Mouse (Mus musculus): ENCODE measurements around the gene Fam57b. TPM values are rescaled to one million over a fixed set of nuclear protein-coding genes. Genes with fewer than 3 reads are reported as not detected.

Fam57b gene
- polyA plus RNA-seq, 1 experiment from 2014 or later, result 21.4 TPM

- Histone ChIP-seq H3K27me3 (replicated peaks) (no peaks in the 10 kb centered on the region), H3K4me1 (peaks cover 21% of the 10 kb centered on the region), H3K9me3 (no peaks in the 10 kb centered on the region), H3K4me2 (replicated peaks) (no peak overlapping the region), H3K9ac (no peak overlapping the region), H3K36me3 (peaks cover 10% of the 10 kb centered on the region; the same call in 1 of the 2 replicates), H3K4me3 (no peak overlapping the region), H3K27ac (no peak overlapping the region)
- no peak for ATAC-seq (ENCODE audit: low FRiP score, low read depth)
- 90% methylated on average over 6 of the region's 6 CpGs for WGBS
These were observed 5.7 kb downstream of the Fam57b start for GRCm38 (mm10) chr7:126803181-126803580.

- no peak overlapping the region for H3K4me2 ChIP-seq (replicated peaks)
- H3K4me3 ChIP-seq, result no peak overlapping the region
- no peak overlapping the region for H3K27ac ChIP-seq
- H3K9ac ChIP-seq, result no peak overlapping the region
- no peaks in the 10 kb centered on the region for H3K27me3 ChIP-seq (replicated peaks)
- H3K9me3 ChIP-seq, result no peaks in the 10 kb centered on the region
- peaks cover 23% of the 10 kb centered on the region for H3K4me1 ChIP-seq
- peaks cover 10% of the 10 kb centered on the region; the same call in 1 of the 2 replicates for H3K36me3 ChIP-seq
- ATAC-seq (ENCODE audit: low FRiP score, low read depth), result no peak
These were observed 6.3 kb downstream of the Fam57b start for GRCm38 (mm10) chr7:126803751-126804150.

- no peak overlapping the region for H3K4me3 ChIP-seq
- no peak for ATAC-seq (ENCODE audit: low FRiP score, low read depth)
- H3K27me3 ChIP-seq (replicated peaks), result no peaks in the 10 kb centered on the region
- H3K4me2 ChIP-seq (replicated peaks), result no peak overlapping the region
- H3K27ac ChIP-seq, result no peak overlapping the region
- H3K4me1 ChIP-seq, result peaks cover 20% of the 10 kb centered on the region
- WGBS, result 85% methylated on average over 6 of the region's 6 CpGs
- H3K9ac ChIP-seq, result no peak overlapping the region
- H3K9me3 ChIP-seq, result no peaks in the 10 kb centered on the region
- H3K36me3 ChIP-seq, result peaks cover 10% of the 10 kb centered on the region; the same call in 1 of the 2 replicates
These were observed 9.5 kb downstream of the Fam57b start for GRCm38 (mm10) chr7:126806956-126807355.

GRCm38 (mm10) chr7:126807405-126807804, 9.9 kb downstream of the Fam57b start:
- H3K27me3 ChIP-seq (replicated peaks), result no peaks in the 10 kb centered on the region
- no peak overlapping the region for H3K27ac ChIP-seq
- ATAC-seq (ENCODE audit: low FRiP score, low read depth), result no peak
- peak overlapping the region; percentile 96 for H3K4me2 ChIP-seq (replicated peaks)
- no peaks in the 10 kb centered on the region for H3K9me3 ChIP-seq
- H3K4me1 ChIP-seq, result peaks cover 20% of the 10 kb centered on the region
- H3K36me3 ChIP-seq, result peaks cover 9% of the 10 kb centered on the region; the same call in 1 of the 2 replicates
- H3K9ac ChIP-seq, result 0 out of 2 replicates have a peak overlapping the region, but pooled peaks have one; percentile 73
- no peak overlapping the region for H3K4me3 ChIP-seq
- 69% methylated on average over 4 of the region's 4 CpGs for WGBS

- WGBS, result 1% methylated on average over 43 of the region's 43 CpGs
- Histone ChIP-seq H3K4me1 (peaks cover 20% of the 10 kb centered on the region), H3K9me3 (no peaks in the 10 kb centered on the region), H3K27ac (no peak overlapping the region), H3K36me3 (no peaks in the 10 kb centered on the region; the same call in 1 of the 2 replicates), H3K4me2 (replicated peaks) (peak overlapping the region; percentile 96), H3K4me3 (peak overlapping the region; percentile 64), H3K27me3 (replicated peaks) (no peaks in the 10 kb centered on the region), H3K9ac (peak overlapping the region; percentile 73)
- ATAC-seq (ENCODE audit: low FRiP score, low read depth), result peak; percentile 90
These were observed 11.4 kb downstream of the Fam57b start for GRCm38 (mm10) chr7:126808703-126809455.

- ATAC-seq (ENCODE audit: low FRiP score, low read depth), result no peak
- Histone ChIP-seq H3K9ac (no peak overlapping the region), H3K9me3 (no peaks in the 10 kb centered on the region), H3K4me3 (no peak overlapping the region), H3K27me3 (replicated peaks) (no peaks in the 10 kb centered on the region), H3K27ac (no peak overlapping the region), H3K36me3 (no peaks in the 10 kb centered on the region; the same call in 1 of the 2 replicates), H3K4me2 (replicated peaks) (peak overlapping the region; percentile 96; the same call in 1 of the 2 replicates), H3K4me1 (peaks cover 20% of the 10 kb centered on the region)
- WGBS, result 79% methylated on average over 5 of the region's 5 CpGs
These were observed 12.4 kb downstream of the Fam57b start for GRCm38 (mm10) chr7:126809723-126810369.

GRCm38 (mm10) chr7:126815726-126816222, 18.3 kb downstream of the Fam57b start:
- Histone ChIP-seq H3K4me1 (no peaks in the 10 kb centered on the region), H3K36me3 (no peaks in the 10 kb centered on the region), H3K27me3 (replicated peaks) (no peaks in the 10 kb centered on the region), H3K4me3 (no peak overlapping the region), H3K27ac (no peak overlapping the region), H3K9me3 (no peaks in the 10 kb centered on the region), H3K4me2 (replicated peaks) (no peak overlapping the region), H3K9ac (no peak overlapping the region)
- no peak for ATAC-seq (ENCODE audit: low FRiP score, low read depth)
- WGBS, result 54% methylated on average over 8 of the region's 8 CpGs

- H3K9ac ChIP-seq, result no peak overlapping the region
- no peak for ATAC-seq (ENCODE audit: low FRiP score, low read depth)
- no peaks in the 10 kb centered on the region for H3K4me1 ChIP-seq
- no peak overlapping the region for H3K4me3 ChIP-seq
- no peaks in the 10 kb centered on the region for H3K27me3 ChIP-seq (replicated peaks)
- no peaks in the 10 kb centered on the region for H3K36me3 ChIP-seq
- no peak overlapping the region for H3K4me2 ChIP-seq (replicated peaks)
- 91% methylated on average over 8 of the region's 8 CpGs for WGBS
- H3K27ac ChIP-seq, result no peak overlapping the region
- no peaks in the 10 kb centered on the region for H3K9me3 ChIP-seq
These were observed 19.0 kb downstream of the Fam57b start for GRCm38 (mm10) chr7:126816494-126816893.

- Histone ChIP-seq H3K9ac (no peak overlapping the region), H3K27ac (no peak overlapping the region), H3K4me2 (replicated peaks) (no peak overlapping the region), H3K4me3 (no peak overlapping the region), H3K36me3 (no peaks in the 10 kb centered on the region), H3K4me1 (peaks cover 7% of the 10 kb centered on the region; the same call in 1 of the 2 replicates), H3K9me3 (no peaks in the 10 kb centered on the region), H3K27me3 (replicated peaks) (peaks cover 4% of the 10 kb centered on the region; the same call in 1 of the 2 replicates)
- ATAC-seq (ENCODE audit: low FRiP score, low read depth), result no peak
- 89% methylated on average over 7 of the region's 7 CpGs for WGBS
These were observed 20.1 kb downstream of the Fam57b start for GRCm38 (mm10) chr7:126817595-126817994.

GRCm38 (mm10) chr7:126818818-126819217, 21.4 kb downstream of the Fam57b start:
- H3K9me3 ChIP-seq, result no peaks in the 10 kb centered on the region
- H3K36me3 ChIP-seq, result no peaks in the 10 kb centered on the region
- no peak overlapping the region for H3K4me3 ChIP-seq
- H3K4me2 ChIP-seq (replicated peaks), result no peak overlapping the region
- no peak overlapping the region for H3K27ac ChIP-seq
- ATAC-seq (ENCODE audit: low FRiP score, low read depth), result no peak
- H3K27me3 ChIP-seq (replicated peaks), result peaks cover 4% of the 10 kb centered on the region; the same call in 1 of the 2 replicates
- H3K4me1 ChIP-seq, result peaks cover 14% of the 10 kb centered on the region; the same call in 1 of the 2 replicates
- no peak overlapping the region for H3K9ac ChIP-seq
- WGBS, result 47% methylated on average over 1 of the region's 1 CpGs

- peak; percentile 14; the same call in 1 of the 2 replicates for ATAC-seq (ENCODE audit: low FRiP score, low read depth)
- no peaks in the 10 kb centered on the region for H3K9me3 ChIP-seq
- peaks cover 9% of the 10 kb centered on the region; the same call in 1 of the 2 replicates for H3K27me3 ChIP-seq (replicated peaks)
- 24% methylated on average over 7 of the region's 7 CpGs for WGBS
- peak overlapping the region; percentile 73 for H3K4me2 ChIP-seq (replicated peaks)
- peaks cover 35% of the 10 kb centered on the region for H3K4me1 ChIP-seq
- 0 out of 2 replicates have a peak overlapping the region, but pooled peaks have one; percentile 37 for H3K27ac ChIP-seq
- H3K4me3 ChIP-seq, result 0 out of 2 replicates have a peak overlapping the region, but pooled peaks have one; percentile 59
- peak overlapping the region; percentile 82; the same call in 1 of the 2 replicates for H3K9ac ChIP-seq
- no peaks in the 10 kb centered on the region for H3K36me3 ChIP-seq
These were observed 24.5 kb downstream of the Fam57b start for GRCm38 (mm10) chr7:126821835-126822511.
